Mouse (Mus musculus) testis, adult 2 months (tissue): ENCODE measurements around the gene Snapc4. TPM values are rescaled to one million over a fixed set of nuclear protein-coding genes. Genes with fewer than 3 reads are reported as not detected.

ENCODE experiments used
- H3K27ac ChIP-seq: fragments of 200-500 bp; 2 replicates; pipeline ENCODE4 v1.5.1; 2012; ENCODE audit warnings: low read depth, low read length; ENCODE audit not compliant: control insufficient read depth, insufficient read depth
- H3K27me3 ChIP-seq: fragments of 200-500 bp; 2 replicates; pipeline ENCODE4 v1.6.1; 2012; ENCODE audit warnings: mild to moderate bottlenecking, low read length, moderate library complexity; ENCODE audit not compliant: control insufficient read depth, insufficient read depth
- H3K36me3 ChIP-seq: fragments of 200-500 bp; 2 replicates; pipeline ENCODE4 v1.6.1; 2012; ENCODE audit warnings: mild to moderate bottlenecking, low read length; ENCODE audit not compliant: control insufficient read depth, insufficient read depth
- H3K4me1 ChIP-seq: fragments of 200-500 bp; 2 replicates; pipeline ENCODE4 v1.6.1; 2012; ENCODE audit warnings: low read length; ENCODE audit not compliant: control insufficient read depth, insufficient read depth
- H3K4me3 ChIP-seq: fragments of 200-500 bp; 2 replicates; pipeline ENCODE4 v1.5.1; 2012; ENCODE audit warnings: low read depth, mild to moderate bottlenecking, low read length, moderate library complexity, mixed read lengths; ENCODE audit not compliant: control insufficient read depth
- CTCF ChIP-seq: fragments of 200-500 bp; IDR thresholded peaks from 2 replicates; pipeline ENCODE4 v1.5.1; 2012; ENCODE audit warnings: low read depth, mild to moderate bottlenecking, inconsistent platforms, low read length, moderate library complexity; ENCODE audit not compliant: control insufficient read depth, insufficient read depth, insufficient replicate concordance
- POLR2A ChIP-seq: fragments of 200-500 bp; IDR thresholded peaks from 2 replicates; pipeline ENCODE4 v1.6.1; 2012; ENCODE audit warnings: low read depth, mild to moderate bottlenecking, inconsistent platforms, low read length, moderate library complexity; ENCODE audit not compliant: control insufficient read depth
- polyA plus RNA-seq: library from polyadenylated mRNA; depleted of rRNA; stranded (reverse); fragments of >200 nt; gene quantifications from 2 replicates; pipeline ENCODE4 v1.2.3, GENCODE M21; 2012

The Snapc4 gene
- polyA plus RNA-seq, 1 experiment = 20.2 TPM

GRCm38 (mm10) chr2:26323589-26324325 lies 56.7 kb downstream of the Snapc4 start:
- Histone ChIP-seq H3K27me3 (no peaks in the 10 kb centered on the region), H3K27ac (no peak overlapping the region), H3K36me3 (no peaks in the 10 kb centered on the region), H3K4me1 (peaks cover 10% of the 10 kb centered on the region), H3K4me3 (no peak overlapping the region)
- TF ChIP-seq POLR2A (no peak), CTCF (no peak)

- H3K27me3 ChIP-seq = no peaks in the 10 kb centered on the region
- no peaks in the 10 kb centered on the region for H3K36me3 ChIP-seq
- no peak overlapping the region for H3K27ac ChIP-seq
These were observed 59.9 kb downstream of the Snapc4 start for GRCm38 (mm10) chr2:26320245-26321185.

DNA sequence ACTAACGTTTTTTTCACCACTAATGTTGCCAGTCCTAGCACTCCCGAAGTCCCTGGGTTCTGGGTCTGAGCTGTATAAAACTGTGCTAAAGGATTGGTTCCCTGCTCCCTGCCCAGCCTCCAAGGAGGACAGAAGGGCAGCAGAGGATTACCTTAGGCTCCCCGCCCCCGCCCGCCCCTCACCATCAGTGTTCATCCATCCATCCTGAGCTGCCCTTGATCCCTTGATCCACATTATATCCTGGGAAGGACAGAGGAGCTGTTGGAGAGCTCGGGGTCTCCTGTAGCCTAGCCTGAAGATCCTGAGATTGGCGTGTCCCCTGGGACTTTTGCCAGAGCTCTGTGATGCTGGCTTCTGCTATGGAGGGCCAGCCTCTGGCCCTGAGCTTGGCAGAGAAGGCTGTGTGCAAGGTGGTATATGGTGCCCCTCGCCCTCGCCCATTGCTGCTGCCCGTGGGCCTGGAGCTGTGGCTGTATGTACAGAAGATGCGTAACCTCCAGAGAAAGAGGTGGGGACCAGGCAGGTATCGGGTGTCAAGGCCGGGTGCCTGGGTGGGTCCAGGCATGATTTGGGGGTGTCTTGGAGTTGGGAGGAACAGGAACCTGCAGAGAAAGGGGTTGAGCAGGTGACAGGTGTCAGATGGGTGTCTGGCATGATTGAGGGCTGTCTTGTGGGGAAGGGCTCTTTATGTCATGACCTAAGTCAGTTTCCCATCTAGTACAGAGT lies 60.8 kb downstream of the Snapc4 start:
- Histone ChIP-seq H3K4me1 (peaks cover 11% of the 10 kb centered on the region), H3K36me3 (no peaks in the 10 kb centered on the region), H3K27me3 (no peaks in the 10 kb centered on the region), H3K27ac (no peak overlapping the region), H3K4me3 (no peak overlapping the region)
- TF ChIP-seq CTCF (no peak), POLR2A (no peak)

More at GRCm38 (mm10) chr2:26320245-26321185, 59.9 kb downstream of the Snapc4 start:
- Histone ChIP-seq H3K4me3 (no peak overlapping the region), H3K4me1 (peaks cover 12% of the 10 kb centered on the region)
- TF ChIP-seq POLR2A (no peak), CTCF (no peak)

DNA sequence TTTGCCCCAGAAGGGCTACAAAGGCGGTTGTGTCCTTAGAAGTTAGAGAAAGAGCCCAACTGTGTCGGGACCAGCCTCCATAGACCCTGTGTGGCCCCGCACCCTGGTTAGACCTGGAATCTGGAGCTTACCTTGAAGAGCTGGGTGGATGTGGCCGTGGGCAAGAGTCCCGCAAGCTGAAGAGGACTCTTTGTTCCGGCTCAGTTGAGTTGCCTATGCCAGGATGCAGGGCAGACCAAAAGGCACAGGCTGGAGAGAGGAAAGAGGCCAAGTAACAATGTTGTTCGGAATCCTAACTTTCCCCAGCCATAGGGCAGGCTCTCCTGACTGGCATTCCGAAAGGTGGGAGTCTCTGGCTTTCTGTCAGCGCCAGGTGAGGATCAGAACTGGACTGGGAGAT lies 61.3 kb downstream of the Snapc4 start:
- H3K4me1 ChIP-seq = peaks cover 14% of the 10 kb centered on the region
- TF ChIP-seq CTCF = no peak
- no peak for TF ChIP-seq POLR2A
- no peak overlapping the region for H3K4me3 ChIP-seq
- no peaks in the 10 kb centered on the region for H3K27me3 ChIP-seq
- H3K27ac ChIP-seq = no peak overlapping the region
- H3K36me3 ChIP-seq = no peaks in the 10 kb centered on the region

DNA sequence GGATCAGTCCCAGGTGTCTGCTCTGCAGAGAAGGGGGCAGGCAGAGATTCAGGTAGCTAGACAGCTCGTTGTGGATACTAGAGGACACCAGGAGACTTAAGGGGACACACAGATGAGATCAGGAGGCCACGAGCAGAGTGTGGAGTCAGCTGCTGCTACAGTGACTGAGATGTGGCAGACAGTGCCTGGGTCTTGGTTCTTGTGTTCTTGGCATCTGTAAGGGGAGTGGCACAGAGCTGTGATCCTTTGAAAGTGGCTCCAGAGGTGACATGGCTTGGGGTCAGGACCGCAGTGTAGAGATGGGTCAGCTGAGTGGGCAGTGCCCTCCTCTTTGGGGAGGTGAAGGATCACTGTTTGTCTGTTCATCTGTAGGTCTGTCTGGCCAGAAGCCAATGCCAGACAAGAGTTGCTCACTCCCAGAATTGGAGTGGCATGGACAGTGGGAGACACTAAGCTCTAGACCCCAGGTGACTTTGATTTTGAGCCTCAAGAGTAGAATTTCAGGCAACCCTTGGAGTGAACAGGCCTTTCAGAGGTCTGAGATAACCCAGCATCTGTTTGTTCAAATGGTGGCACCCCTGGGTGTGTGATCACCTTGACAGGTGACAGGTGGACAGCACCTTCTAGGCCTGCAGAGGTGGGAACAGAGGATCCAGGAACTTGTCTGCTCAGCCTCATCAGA lies 62.3 kb downstream of the Snapc4 start:
- Histone ChIP-seq H3K36me3 (no peaks in the 10 kb centered on the region), H3K4me1 (peaks cover 19% of the 10 kb centered on the region), H3K4me3 (peak overlapping the region; percentile 17), H3K27me3 (no peaks in the 10 kb centered on the region), H3K27ac (no peak overlapping the region)
- no peak for TF ChIP-seq POLR2A
- no peak for TF ChIP-seq CTCF

DNA sequence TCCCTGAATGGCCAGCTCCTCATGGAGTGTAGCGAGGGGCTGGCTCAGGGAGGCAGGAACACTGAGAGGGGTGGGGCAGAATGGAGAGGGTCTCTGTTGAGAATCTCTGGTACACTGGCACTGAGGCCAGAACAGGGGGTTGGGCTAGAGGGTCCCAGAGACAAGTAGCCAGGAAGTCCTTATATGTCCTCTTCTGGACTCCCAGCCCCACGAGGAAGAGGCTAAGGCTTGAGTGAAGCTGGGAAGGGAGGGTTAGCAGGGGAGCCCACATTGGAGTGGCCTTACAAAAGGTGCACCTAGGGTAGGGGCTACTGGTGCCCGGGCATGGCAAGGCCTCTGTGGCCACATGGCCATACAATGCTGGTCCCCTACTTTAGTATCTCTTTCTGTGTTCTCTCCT lies 63.1 kb downstream of the Snapc4 start:
- no peaks in the 10 kb centered on the region for H3K36me3 ChIP-seq
- H3K27me3 ChIP-seq = no peaks in the 10 kb centered on the region
- H3K27ac ChIP-seq = no peak overlapping the region
- TF ChIP-seq CTCF (no peak), POLR2A (no peak)
- H3K4me3 ChIP-seq = no peak overlapping the region
- peaks cover 19% of the 10 kb centered on the region for H3K4me1 ChIP-seq
